Mouse (Mus musculus) left cerebral cortex, postnatal 25 days (tissue): Measurements from ENCODE around the gene Ttc7. TPM values are rescaled to one million over a fixed set of nuclear protein-coding genes. Genes with fewer than 3 reads are reported as not detected.

ENCODE experiments used
- DNase-seq, 2 experiments: peaks; one replicate each; pipeline ENCODE4 v3.0.0; 2022; ENCODE audit warnings: low spot score in 2 of 2, mixed read lengths in 1 of 2
- intact Hi-C: fragments of 180-260 bp; cut with DNase I; formaldehyde crosslinking; loops from one replicate; pipeline ENCODE4 v1.15.1; 2025
- total RNA-seq, 2 experiments: library from RNA; stranded (reverse); gene quantifications; 2 replicates each; pipeline ENCODE4 v1.2.3; 2021

Gene Ttc7
- total RNA-seq, 2 experiments from 2014 or later: 12.0 to 14.4 TPM

GRCm38 (mm10) chr17:87330250-87330920 is 47.7 kb downstream of the Ttc7 start:
- DNase-seq: peak; percentile 82 to 97
- intact Hi-C loops: loop anchor here (1.0 kb wide), 2 partner anchors 39 to 116 kb away; partner anchors contain the start of gene Calm2

- no peak for DNase-seq
- intact Hi-C loops: loop anchor here (1.0 kb wide), 2 partner anchors 38 to 115 kb away; partner anchors contain the start of gene Calm2
Observed at GRCm38 (mm10) chr17:87330921-87331291, 48.2 kb downstream of the Ttc7 start.

GRCm38 (mm10) chr17:87331336-87332141 is 48.9 kb downstream of the Ttc7 start:
- intact Hi-C loops: loop anchor here (2.0 kb wide), 1 partner anchor 395 kb away; no protein-coding TSS in a partner anchor

GRCm38 (mm10) chr17:87332142-87332815 is 49.6 kb downstream of the Ttc7 start:
- intact Hi-C loops: loop anchor here (2.0 kb wide), 1 partner anchor 395 kb away; no protein-coding TSS in a partner anchor
- DNase-seq: peak in 1 of 2 experiments; percentile 76

More at GRCm38 (mm10) chr17:87331336-87332141, 48.9 kb downstream of the Ttc7 start:
- DNase-seq: peak in 1 of 2 experiments; percentile 74

GRCm38 (mm10) chr17:87332887-87333286 is 50.2 kb downstream of the Ttc7 start:
- DNase-seq: peak in 1 of 2 experiments; percentile 84
- intact Hi-C loops: loop anchor here (2.0 kb wide), 1 partner anchor 394 kb away; no protein-coding TSS in a partner anchor

GRCm38 (mm10) chr17:87334162-87334561 is 51.5 kb downstream of the Ttc7 start:
- intact Hi-C loops: no loop called here
- DNase-seq: no peak

GRCm38 (mm10) chr17:87335152-87335551 is 52.5 kb downstream of the Ttc7 start:
- intact Hi-C loops: no loop called here
- DNase-seq: peak in 1 of 2 experiments; percentile 72

- DNase-seq: no peak
- intact Hi-C loops: no loop called here
Observed at GRCm38 (mm10) chr17:87335727-87336126, 53.0 kb downstream of the Ttc7 start.

- intact Hi-C loops: no loop called here
- DNase-seq: peak in 1 of 2 experiments; percentile 51
Observed at GRCm38 (mm10) chr17:87336910-87337309, 54.2 kb downstream of the Ttc7 start.

GRCm38 (mm10) chr17:87337683-87338082 is 55.0 kb downstream of the Ttc7 start:
- intact Hi-C loops: no loop called here

GRCm38 (mm10) chr17:87339122-87339521 is 56.4 kb downstream of the Ttc7 start:
- intact Hi-C loops: no loop called here
- no peak for DNase-seq

More at GRCm38 (mm10) chr17:87337683-87338082, 55.0 kb downstream of the Ttc7 start:
- no peak for DNase-seq

- DNase-seq: no peak
Observed at GRCm38 (mm10) chr17:87343060-87343703, 60.5 kb downstream of the Ttc7 start.

GRCm38 (mm10) chr17:87344441-87345251 is 62.0 kb downstream of the Ttc7 start:
- DNase-seq: no peak
- intact Hi-C loops: no loop called here

More at GRCm38 (mm10) chr17:87343060-87343703, 60.5 kb downstream of the Ttc7 start:
- intact Hi-C loops: no loop called here

GRCm38 (mm10) chr17:87345252-87345593 is 62.5 kb downstream of the Ttc7 start:
- intact Hi-C loops: no loop called here

GRCm38 (mm10) chr17:87348353-87348752 is 65.7 kb downstream of the Ttc7 start:
- DNase-seq: no peak
- intact Hi-C loops: no loop called here

More at GRCm38 (mm10) chr17:87345252-87345593, 62.5 kb downstream of the Ttc7 start:
- no peak for DNase-seq

GRCm38 (mm10) chr17:87349069-87349468 is 66.4 kb downstream of the Ttc7 start:
- DNase-seq: no peak
- intact Hi-C loops: no loop called here

GRCm38 (mm10) chr17:87349575-87349974 is 66.9 kb downstream of the Ttc7 start:
- intact Hi-C loops: no loop called here
- no peak for DNase-seq

- no peak for DNase-seq
- intact Hi-C loops: no loop called here
Observed at GRCm38 (mm10) chr17:87350471-87351240, 68.0 kb downstream of the Ttc7 start.
